Mouse (Mus musculus): ENCODE measurements around the gene Igf2r. TPM values are rescaled to one million over a fixed set of nuclear protein-coding genes. Genes with fewer than 3 reads are reported as not detected.

Igf2r gene
- polyA plus RNA-seq, 1 experiment from 2014 or later, result 11.9 TPM

DNA sequence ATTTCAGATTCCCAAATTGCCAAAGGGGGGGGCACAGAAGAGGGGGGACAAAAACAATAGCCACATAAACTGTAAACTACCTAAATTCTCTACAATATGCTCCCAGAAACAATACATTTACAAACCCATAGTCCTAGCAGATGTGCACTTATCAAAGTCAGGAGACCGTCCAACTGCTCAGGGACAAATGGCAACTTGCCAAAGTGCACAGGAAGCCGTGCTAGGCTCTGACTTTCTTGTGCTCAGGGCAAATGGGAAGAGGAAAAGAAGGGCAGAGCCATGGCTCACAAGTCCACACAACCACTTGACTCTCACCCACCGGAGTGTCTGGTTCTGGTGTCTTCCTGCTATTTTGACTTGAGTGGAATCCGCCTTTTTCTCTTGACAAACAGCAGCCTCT lies 43.6 kb downstream of the Igf2r start:
- peak overlapping the region; percentile 16 for H3K27ac ChIP-seq (ENCODE audit: low read length)
- H3K27me3 ChIP-seq (replicated peaks; ENCODE audit: control insufficient read depth, insufficient read depth, low read length), result no peaks in the 10 kb centered on the region
- no peak overlapping the region for H3K9ac ChIP-seq (replicated peaks; ENCODE audit: low read depth, low read length)
- H3K4me2 ChIP-seq (ENCODE audit: low read length), result no peak overlapping the region
- WGBS, result 45% methylated on average over 4 of the region's 4 CpGs
- no peak overlapping the region for H3K4me3 ChIP-seq (replicated peaks; ENCODE audit: low read length)
- H3K4me1 ChIP-seq (replicated peaks; ENCODE audit: control insufficient read depth, insufficient read depth, low read length), result peaks cover 14% of the 10 kb centered on the region
- 0 out of 2 replicates have a peak, but pooled peaks have one; percentile 38 for ATAC-seq
- no peaks in the 10 kb centered on the region for H3K9me3 ChIP-seq (ENCODE audit: control insufficient read depth, low read length)
- peaks cover 7% of the 10 kb centered on the region for H3K36me3 ChIP-seq (ENCODE audit: control insufficient read depth, insufficient read depth)

DNA sequence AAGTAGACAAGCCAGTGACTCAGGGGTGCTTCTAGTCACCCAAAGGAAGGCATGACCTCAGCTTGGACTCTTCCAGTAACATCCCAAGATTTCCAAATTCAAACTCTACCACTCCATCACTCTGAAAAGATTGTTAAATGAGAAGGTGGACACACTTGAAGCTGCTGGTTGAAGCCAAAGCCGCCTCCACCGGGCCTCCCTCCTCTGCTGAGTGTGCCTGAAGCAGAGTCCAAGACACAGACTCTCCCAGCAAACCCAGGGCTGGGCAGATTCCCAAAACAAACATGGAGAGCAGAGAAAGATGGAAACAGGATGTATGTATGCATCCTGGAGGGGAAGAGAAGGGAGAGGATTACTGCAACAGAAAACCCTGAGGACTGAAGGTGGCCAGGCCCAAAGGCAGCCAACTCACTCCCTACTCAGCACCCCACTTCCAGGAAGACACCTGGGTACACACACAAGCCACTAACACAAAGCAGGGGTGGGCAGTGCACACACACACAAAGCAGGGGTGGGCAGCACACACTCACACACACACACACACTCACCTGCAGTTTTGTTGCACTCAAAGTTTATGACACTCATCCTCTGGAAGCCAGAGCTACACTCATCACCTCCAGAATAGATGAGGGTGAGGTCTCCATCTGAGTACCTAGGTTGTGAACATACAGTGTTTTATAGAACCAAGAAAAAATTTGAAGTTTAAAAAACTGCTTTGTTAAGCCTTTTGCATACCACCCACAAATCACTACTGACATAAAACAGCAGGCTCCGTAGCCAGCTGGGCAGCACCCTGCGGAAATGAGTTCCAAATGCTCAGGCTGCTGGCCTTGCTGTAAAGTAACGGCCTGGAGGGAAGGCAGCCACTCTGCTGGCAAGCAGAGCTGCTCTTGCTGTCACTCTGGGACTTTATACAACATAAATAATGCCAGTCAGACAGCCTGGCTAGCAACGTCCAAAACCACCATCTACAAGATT lies 44.4 kb downstream of the Igf2r start:
- Histone ChIP-seq H3K4me1 (replicated peaks; ENCODE audit: control insufficient read depth, insufficient read depth, low read length) (peaks cover 14% of the 10 kb centered on the region), H3K9me3 (ENCODE audit: control insufficient read depth, low read length) (no peaks in the 10 kb centered on the region), H3K9ac (replicated peaks; ENCODE audit: low read depth, low read length) (no peak overlapping the region), H3K27me3 (replicated peaks; ENCODE audit: control insufficient read depth, insufficient read depth, low read length) (no peaks in the 10 kb centered on the region), H3K36me3 (ENCODE audit: control insufficient read depth, insufficient read depth) (peaks cover 5% of the 10 kb centered on the region), H3K4me3 (replicated peaks; ENCODE audit: low read length) (no peak overlapping the region), H3K4me2 (ENCODE audit: low read length) (no peak overlapping the region), H3K27ac (ENCODE audit: low read length) (peak overlapping the region; percentile 16)
- peak; percentile 65 for ATAC-seq
- 61% methylated on average over 6 of the region's 6 CpGs for WGBS

DNA sequence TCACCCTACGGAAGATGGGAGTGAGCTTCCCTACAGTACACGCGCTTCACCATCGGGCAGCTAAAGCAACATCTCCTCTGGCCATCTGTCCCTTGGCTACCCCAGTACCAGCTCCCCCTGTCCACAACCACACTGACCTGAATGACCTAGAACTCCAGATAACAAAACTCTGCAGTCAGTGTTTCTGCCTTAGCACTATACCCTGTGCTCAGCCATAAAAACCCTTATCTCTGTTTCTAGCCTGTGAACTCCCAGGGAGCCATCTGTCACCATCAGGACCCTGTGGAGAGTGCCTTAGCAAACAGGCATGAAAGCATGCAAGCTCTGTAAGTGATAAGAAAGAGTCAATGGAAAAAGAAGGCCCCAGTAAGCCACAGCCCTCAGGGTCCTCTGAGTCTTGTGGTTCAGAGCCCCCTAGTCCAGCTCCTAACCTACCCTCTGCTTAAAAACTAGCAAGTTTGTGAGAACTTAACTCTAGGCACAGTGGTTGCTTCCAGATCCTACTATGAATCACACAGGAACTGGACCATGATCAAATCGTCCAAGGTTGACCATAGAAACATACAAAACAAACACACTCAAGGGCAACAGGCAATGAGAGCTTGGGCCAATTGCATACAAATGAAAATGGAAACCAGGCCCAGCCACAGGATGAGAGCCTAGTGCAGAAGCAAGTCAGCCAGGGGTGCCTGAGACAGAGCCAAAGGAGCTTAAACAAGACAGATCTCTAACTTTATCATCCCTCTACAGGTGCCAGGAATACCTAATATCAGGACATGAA lies 45.3 kb downstream of the Igf2r start:
- Histone ChIP-seq H3K4me2 (ENCODE audit: low read length) (no peak overlapping the region), H3K36me3 (ENCODE audit: control insufficient read depth, insufficient read depth) (peaks cover 4% of the 10 kb centered on the region), H3K4me3 (replicated peaks; ENCODE audit: low read length) (no peak overlapping the region), H3K4me1 (replicated peaks; ENCODE audit: control insufficient read depth, insufficient read depth, low read length) (peaks cover 14% of the 10 kb centered on the region), H3K9me3 (ENCODE audit: control insufficient read depth, low read length) (no peaks in the 10 kb centered on the region), H3K27me3 (replicated peaks; ENCODE audit: control insufficient read depth, insufficient read depth, low read length) (no peaks in the 10 kb centered on the region), H3K27ac (ENCODE audit: low read length) (no peak overlapping the region; the same call in 1 of the 2 replicates), H3K9ac (replicated peaks; ENCODE audit: low read depth, low read length) (no peak overlapping the region)
- no peak for ATAC-seq
- 94% methylated on average over 5 of the region's 5 CpGs for WGBS

DNA sequence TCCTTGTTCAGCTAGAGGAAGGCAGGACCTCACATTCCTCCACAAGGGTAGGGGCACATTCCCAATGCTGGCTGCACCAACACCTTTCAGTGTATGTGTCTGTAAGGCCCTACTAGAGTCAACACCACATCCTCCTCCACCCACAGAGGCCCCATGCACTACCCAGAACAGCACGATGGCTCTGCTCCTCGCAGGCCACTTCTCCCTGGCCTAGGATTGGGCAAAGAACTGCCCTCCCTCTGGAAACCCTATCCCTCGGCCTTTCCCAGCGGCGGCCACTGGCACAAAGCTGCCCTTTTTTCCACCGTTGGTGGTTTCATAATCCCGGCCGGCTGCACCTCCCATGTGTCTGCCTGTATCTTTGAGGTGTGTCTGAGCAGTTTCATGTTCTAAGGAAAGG lies 46.8 kb downstream of the Igf2r start:
- Histone ChIP-seq H3K4me1 (replicated peaks; ENCODE audit: control insufficient read depth, insufficient read depth, low read length) (peaks cover 16% of the 10 kb centered on the region), H3K27ac (ENCODE audit: low read length) (no peak overlapping the region), H3K27me3 (replicated peaks; ENCODE audit: control insufficient read depth, insufficient read depth, low read length) (no peaks in the 10 kb centered on the region), H3K36me3 (ENCODE audit: control insufficient read depth, insufficient read depth) (peaks cover 4% of the 10 kb centered on the region), H3K4me3 (replicated peaks; ENCODE audit: low read length) (no peak overlapping the region), H3K9me3 (ENCODE audit: control insufficient read depth, low read length) (no peaks in the 10 kb centered on the region), H3K4me2 (ENCODE audit: low read length) (no peak overlapping the region), H3K9ac (replicated peaks; ENCODE audit: low read depth, low read length) (no peak overlapping the region)
- ATAC-seq, result no peak
- WGBS, result 62% methylated on average over 8 of the region's 8 CpGs

DNA sequence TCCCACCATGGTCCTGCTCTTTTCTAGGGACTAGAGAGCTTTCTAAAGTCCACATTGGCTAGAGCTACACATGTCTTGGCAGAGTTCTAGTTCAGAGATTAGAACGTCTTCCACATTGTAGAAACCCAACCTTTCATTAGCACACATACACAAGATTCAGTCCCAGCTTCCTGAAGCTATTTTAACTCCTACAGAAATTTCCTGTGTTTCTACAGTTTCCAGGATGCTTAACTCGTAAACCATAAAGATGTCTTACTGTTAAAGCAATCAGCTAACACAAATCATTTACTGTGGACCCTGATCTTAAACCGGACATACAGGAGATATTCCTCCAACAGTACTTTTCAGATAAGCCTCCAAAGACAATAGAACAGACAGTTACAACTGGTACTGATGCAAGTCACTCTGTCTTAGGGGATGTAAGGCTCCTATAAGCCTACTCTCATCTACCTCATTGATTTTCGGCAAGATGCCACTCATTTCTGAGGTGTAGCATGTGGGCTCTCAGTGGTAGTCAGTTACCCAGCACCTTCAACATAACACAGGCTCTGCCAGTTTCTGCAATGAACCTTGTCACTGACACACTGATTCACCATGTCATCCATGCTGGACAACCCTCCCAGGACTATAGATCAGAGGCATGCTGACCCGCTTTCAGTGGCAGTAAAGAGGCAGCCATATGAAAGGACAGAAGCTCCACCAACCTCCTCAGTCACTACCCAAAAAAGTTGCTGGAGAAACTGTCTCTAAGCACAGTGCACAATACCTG lies 48.2 kb downstream of the Igf2r start:
- peaks cover 19% of the 10 kb centered on the region for H3K4me1 ChIP-seq (replicated peaks; ENCODE audit: control insufficient read depth, insufficient read depth, low read length)
- H3K4me2 ChIP-seq (ENCODE audit: low read length), result no peak overlapping the region
- WGBS, result 89% methylated on average over 5 of the region's 5 CpGs

DNA sequence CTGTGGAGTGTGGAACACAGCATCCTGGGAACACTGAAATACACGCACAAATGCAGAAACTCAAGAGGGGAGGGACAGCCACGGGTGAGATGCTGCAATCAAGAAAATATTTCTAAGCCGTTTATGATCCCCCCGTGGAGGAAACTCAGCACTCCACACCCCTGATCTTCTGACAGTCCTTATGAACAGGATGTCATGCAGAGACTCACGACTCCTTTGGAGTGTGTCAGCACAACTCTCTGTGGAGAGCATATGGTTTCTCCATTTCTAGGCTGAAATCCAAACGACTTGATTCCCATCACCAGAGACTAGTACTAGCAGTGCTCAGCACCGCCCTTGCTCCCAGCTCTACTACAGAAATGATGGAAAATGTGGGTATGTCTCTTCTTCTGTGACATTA lies 51.2 kb downstream of the Igf2r start:
- H3K4me1 ChIP-seq (replicated peaks; ENCODE audit: control insufficient read depth, insufficient read depth, low read length), result peaks cover 5% of the 10 kb centered on the region; the same call in 1 of the 2 replicates
- H3K4me2 ChIP-seq (ENCODE audit: low read length), result no peak overlapping the region
- no peak overlapping the region; the same call in 1 of the 2 replicates for H3K27ac ChIP-seq (ENCODE audit: low read length)
- H3K27me3 ChIP-seq (replicated peaks; ENCODE audit: control insufficient read depth, insufficient read depth, low read length), result no peaks in the 10 kb centered on the region
- ATAC-seq, result peak; percentile 87
- no peak overlapping the region for H3K4me3 ChIP-seq (replicated peaks; ENCODE audit: low read length)
- H3K9me3 ChIP-seq (ENCODE audit: control insufficient read depth, low read length), result no peaks in the 10 kb centered on the region
- peaks cover 18% of the 10 kb centered on the region for H3K36me3 ChIP-seq (ENCODE audit: control insufficient read depth, insufficient read depth)
- no peak overlapping the region for H3K9ac ChIP-seq (replicated peaks; ENCODE audit: low read depth, low read length)
- whole genome bisulfite sequencing, result 72% methylated on average over 7 of the region's 7 CpGs

More for the DNA sequence above, 48.2 kb downstream of the Igf2r start:
- H3K36me3 ChIP-seq (ENCODE audit: control insufficient read depth, insufficient read depth), result peaks cover 4% of the 10 kb centered on the region
- H3K27me3 ChIP-seq (replicated peaks; ENCODE audit: control insufficient read depth, insufficient read depth, low read length), result no peaks in the 10 kb centered on the region
- no peak overlapping the region for H3K4me3 ChIP-seq (replicated peaks; ENCODE audit: low read length)
- no peak for ATAC-seq
- H3K9ac ChIP-seq (replicated peaks; ENCODE audit: low read depth, low read length), result no peak overlapping the region
- no peaks in the 10 kb centered on the region for H3K9me3 ChIP-seq (ENCODE audit: control insufficient read depth, low read length)
- H3K27ac ChIP-seq (ENCODE audit: low read length), result no peak overlapping the region

DNA sequence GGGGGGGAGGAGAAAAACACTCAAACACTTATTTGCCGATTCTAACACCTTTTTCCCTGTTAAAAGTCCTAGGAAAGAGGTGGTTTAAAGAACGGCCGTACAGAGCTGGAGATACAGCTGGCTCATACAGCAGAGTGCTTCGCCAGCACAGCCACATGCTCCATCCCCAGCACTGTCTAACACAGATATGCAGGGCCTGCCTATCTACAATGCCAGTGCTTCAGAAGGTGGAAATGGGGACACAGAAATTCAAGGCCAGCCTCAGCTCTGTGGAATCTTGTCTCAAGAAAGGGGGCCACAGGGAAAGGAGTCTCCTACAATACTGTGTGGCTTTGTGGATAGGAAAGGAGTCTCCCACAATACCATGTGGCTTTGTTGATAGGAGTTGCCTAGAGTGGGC lies 52.0 kb downstream of the Igf2r start:
- peaks cover 5% of the 10 kb centered on the region; the same call in 1 of the 2 replicates for H3K4me1 ChIP-seq (replicated peaks; ENCODE audit: control insufficient read depth, insufficient read depth, low read length)
- H3K9ac ChIP-seq (replicated peaks; ENCODE audit: low read depth, low read length), result no peak overlapping the region
- H3K9me3 ChIP-seq (ENCODE audit: control insufficient read depth, low read length), result no peaks in the 10 kb centered on the region
- peak overlapping the region; percentile 41; the same call in 1 of the 2 replicates for H3K27ac ChIP-seq (ENCODE audit: low read length)
- H3K27me3 ChIP-seq (replicated peaks; ENCODE audit: control insufficient read depth, insufficient read depth, low read length), result no peaks in the 10 kb centered on the region
- no peak overlapping the region for H3K4me3 ChIP-seq (replicated peaks; ENCODE audit: low read length)
- no peak for ATAC-seq
- WGBS, result 73% methylated on average over 4 of the region's 4 CpGs
- H3K36me3 ChIP-seq (ENCODE audit: control insufficient read depth, insufficient read depth), result peaks cover 18% of the 10 kb centered on the region
- H3K4me2 ChIP-seq (ENCODE audit: low read length), result no peak overlapping the region

DNA sequence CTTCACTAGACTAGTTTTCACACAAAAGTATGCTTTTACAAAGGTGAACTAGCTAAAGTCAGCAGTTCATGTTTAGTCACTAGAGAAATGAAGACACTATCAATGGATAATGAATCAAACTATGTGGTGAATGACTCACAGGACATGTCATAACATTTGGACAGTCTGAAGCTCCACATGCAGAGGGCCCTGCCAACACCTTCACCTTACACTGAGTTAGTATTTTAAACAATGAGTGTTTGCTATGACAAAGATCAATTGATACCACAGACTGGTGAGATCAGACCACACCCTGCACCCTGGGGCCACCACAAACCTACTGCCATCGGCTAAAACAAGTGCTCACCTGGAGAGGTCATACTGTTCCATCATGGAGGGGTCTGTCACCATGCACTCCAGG lies 54.4 kb downstream of the Igf2r start:
- Histone ChIP-seq H3K36me3 (ENCODE audit: control insufficient read depth, insufficient read depth) (peaks cover 21% of the 10 kb centered on the region), H3K4me2 (ENCODE audit: low read length) (no peak overlapping the region), H3K9ac (replicated peaks; ENCODE audit: low read depth, low read length) (no peak overlapping the region), H3K27me3 (replicated peaks; ENCODE audit: control insufficient read depth, insufficient read depth, low read length) (no peaks in the 10 kb centered on the region), H3K27ac (ENCODE audit: low read length) (no peak overlapping the region), H3K9me3 (ENCODE audit: control insufficient read depth, low read length) (no peaks in the 10 kb centered on the region), H3K4me1 (replicated peaks; ENCODE audit: control insufficient read depth, insufficient read depth, low read length) (peaks cover 5% of the 10 kb centered on the region; the same call in 1 of the 2 replicates), H3K4me3 (replicated peaks; ENCODE audit: low read length) (no peak overlapping the region)
- 97% methylated on average over 1 of the region's 1 CpGs for WGBS
- ATAC-seq, result no peak

Measured in forebrain, embryonic 16.5 days (tissue).